Mouse (Mus musculus) lung, postnatal 0 days (tissue): Measurements from ENCODE around the gene Hoxc4.

Source experiments
- CTCF ChIP-seq: IDR thresholded peaks from 2 replicates; pipeline ENCODE4 v1.5.1; 2016; ENCODE audit warnings: antibody characterized with exemption, mild to moderate bottlenecking
- EP300 ChIP-seq: IDR thresholded peaks from 2 replicates; pipeline ENCODE4 v1.6.1; 2016; ENCODE audit warnings: antibody characterized with exemption, mild to moderate bottlenecking, control low read depth

DNA sequence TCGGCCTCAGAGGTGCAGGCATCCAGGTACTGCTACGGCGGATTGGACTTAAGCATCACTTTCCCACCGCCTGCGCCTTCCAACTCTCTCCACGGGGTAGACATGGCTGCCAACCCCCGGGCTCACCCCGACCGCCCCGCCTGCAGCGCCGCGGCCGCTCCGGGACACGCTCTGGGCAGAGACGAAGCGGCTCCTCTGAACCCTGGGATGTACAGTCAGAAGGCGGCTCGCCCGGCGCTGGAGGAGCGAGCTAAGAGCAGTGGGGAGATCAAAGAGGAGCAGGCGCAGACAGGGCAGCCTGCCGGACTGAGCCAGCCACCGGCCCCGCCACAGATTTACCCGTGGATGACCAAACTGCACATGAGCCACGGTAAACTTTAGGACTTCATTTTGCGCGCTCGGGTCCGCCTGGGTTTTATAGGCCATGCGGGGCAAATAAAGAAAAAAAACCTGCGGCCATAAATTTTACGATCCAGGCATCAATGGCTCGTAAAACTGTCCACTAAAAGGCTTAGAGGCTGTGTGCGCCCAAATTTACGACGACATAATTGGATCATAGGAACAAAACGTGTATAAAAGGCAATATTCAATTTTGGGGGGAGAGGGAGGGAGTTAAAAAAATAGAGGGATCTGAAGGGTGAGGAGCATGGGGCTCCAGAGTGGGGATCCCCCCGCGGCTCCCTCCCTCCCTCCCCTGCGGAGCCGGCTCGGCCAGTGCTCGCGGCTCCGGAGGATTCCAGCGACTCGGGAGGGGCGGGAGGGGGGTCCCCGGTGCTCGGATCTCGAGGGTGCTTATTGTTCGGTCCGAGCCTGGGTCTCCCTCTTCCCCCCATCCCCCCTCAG is 4.3 kb upstream of the Hoxc4 start:
- TF ChIP-seq CTCF (no peak), EP300 (no peak)
